Mouse (Mus musculus) hindbrain, postnatal 0 days (tissue): ENCODE data around the gene Iars2. TPM values are rescaled to one million over a fixed set of nuclear protein-coding genes. Genes with fewer than 3 reads are reported as not detected.

Source experiments
- ATAC-seq: fragments of 200-750 bp; cut with Nextera tagmentation; 2 replicates; pipeline ENCODE4 v1.8.0; 2017; ENCODE audit warnings: mild to moderate bottlenecking, moderate TSS enrichment, moderate library complexity
- DNase-seq: peaks from one replicate; pipeline ENCODE4 v3.0.0-alpha.2; 2015; ENCODE audit warnings: low spot score
- H3K27ac ChIP-seq: fragments of 300-500 bp; sonication (generic); 2 replicates; pipeline ENCODE4 v1.5.1; 2014; ENCODE audit warnings: mild to moderate bottlenecking
- H3K27me3 ChIP-seq: fragments of 300-500 bp; sonication (generic); 2 replicates; pipeline ENCODE4 v1.6.1; 2014; ENCODE audit warnings: low read length, mixed read lengths; ENCODE audit not compliant: insufficient read depth
- H3K36me3 ChIP-seq: fragments of 300-500 bp; sonication (generic); 2 replicates; pipeline ENCODE4 v1.6.1; 2014; ENCODE audit warnings: low read length, mixed read lengths; ENCODE audit not compliant: insufficient read depth
- H3K4me1 ChIP-seq: fragments of 300-500 bp; sonication (generic); 2 replicates; pipeline ENCODE4 v1.6.1; 2014; ENCODE audit warnings: antibody characterized with exemption, low read length, mixed read lengths; ENCODE audit not compliant: insufficient read depth
- H3K4me2 ChIP-seq: fragments of 300-500 bp; sonication (generic); 2 replicates; pipeline ENCODE4 v1.6.1; 2014; ENCODE audit warnings: low read depth, mild to moderate bottlenecking, low read length, moderate library complexity, mixed read lengths
- H3K4me3 ChIP-seq: fragments of 300-500 bp; sonication (generic); 2 replicates; pipeline ENCODE4 v1.5.1; 2014; ENCODE audit warnings: low read length
- H3K9ac ChIP-seq: fragments of 300-500 bp; sonication (generic); replicated peaks from 2 replicates; pipeline ENCODE4 v1.6.1; 2014; ENCODE audit warnings: mild to moderate bottlenecking, low read length, moderate library complexity, mixed read lengths
- H3K9me3 ChIP-seq: fragments of 300-500 bp; sonication (generic); 2 replicates; pipeline ENCODE4 v1.6.1; 2016; ENCODE audit warnings: low read length, mixed read lengths
- CTCF ChIP-seq: IDR thresholded peaks from 2 replicates; pipeline ENCODE4 v1.5.1; 2016; ENCODE audit warnings: antibody characterized with exemption, control low read depth, low read depth
- WGBS: fragments of 180-500 bp; shearing (Covaris S2); extraction: QIAGEN DNeasy Blood & Tissue Kit; methylation state at CpG from one replicate; pipeline ENCODE4 v1.1.7; 2014; 5-methylcytosine and 5-hydroxymethylcytosine counted together
- polyA plus RNA-seq: library from polyadenylated mRNA; unstranded; fragments of >200 nt; fragmentation: Nextera tagmentation; extraction: Ambion mirVana; gene quantifications from 2 replicates; pipeline ENCODE4 v1.2.1, GENCODE M21; 2015
- total RNA-seq: library from RNA; depleted of rRNA; stranded (reverse); fragments of >200 nt; gene quantifications from 2 replicates; pipeline ENCODE4 v1.2.3, GENCODE M21; 2014

Gene Iars2
- total and polyA plus RNA-seq, 2 experiments from 2014 or later = 18.8 to 39.0 TPM

GRCm38 (mm10) chr1:185285171-185285570 lies 44.0 kb downstream of the Iars2 start:
- H3K27ac ChIP-seq = no peak overlapping the region
- peak; percentile 68 for ATAC-seq

GRCm38 (mm10) chr1:185284740-185285139 lies 44.5 kb downstream of the Iars2 start:
- H3K36me3 ChIP-seq = peaks cover 57% of the 10 kb centered on the region
- ATAC-seq = peak; percentile 55
- no peak for TF ChIP-seq CTCF

More at GRCm38 (mm10) chr1:185285171-185285570, 44.0 kb downstream of the Iars2 start:
- 54% methylated on average over 4 of the region's 4 CpGs for WGBS
- no peak overlapping the region for H3K4me2 ChIP-seq
- DNase-seq = peak; percentile 79
- no peak overlapping the region for H3K9ac ChIP-seq
- TF ChIP-seq CTCF = peak; percentile 21; the same call in 1 of the 2 replicates
- no peaks in the 10 kb centered on the region for H3K9me3 ChIP-seq
- H3K4me1 ChIP-seq = no peaks in the 10 kb centered on the region
- no peaks in the 10 kb centered on the region for H3K27me3 ChIP-seq
- no peak overlapping the region for H3K4me3 ChIP-seq
- H3K36me3 ChIP-seq = peaks cover 53% of the 10 kb centered on the region

GRCm38 (mm10) chr1:185283247-185283646 lies 45.9 kb downstream of the Iars2 start:
- no peak for TF ChIP-seq CTCF
- H3K36me3 ChIP-seq = peaks cover 72% of the 10 kb centered on the region

More at GRCm38 (mm10) chr1:185284740-185285139, 44.5 kb downstream of the Iars2 start:
- Histone ChIP-seq H3K4me1 (no peaks in the 10 kb centered on the region), H3K9me3 (no peaks in the 10 kb centered on the region), H3K4me3 (no peak overlapping the region), H3K9ac (no peak overlapping the region), H3K27me3 (no peaks in the 10 kb centered on the region), H3K27ac (no peak overlapping the region), H3K4me2 (no peak overlapping the region)
- DNase-seq = peak; percentile 86
- 41% methylated on average over 4 of the region's 4 CpGs for WGBS

GRCm38 (mm10) chr1:185282846-185283245 lies 46.4 kb downstream of the Iars2 start:
- H3K9me3 ChIP-seq = no peaks in the 10 kb centered on the region
- H3K36me3 ChIP-seq = peaks cover 73% of the 10 kb centered on the region
- DNase-seq = no peak

More at GRCm38 (mm10) chr1:185283247-185283646, 45.9 kb downstream of the Iars2 start:
- 87% methylated on average over 15 of the region's 15 CpGs for WGBS
- ATAC-seq = no peak
- Histone ChIP-seq H3K4me3 (no peak overlapping the region), H3K9ac (no peak overlapping the region), H3K27ac (no peak overlapping the region), H3K27me3 (no peaks in the 10 kb centered on the region), H3K4me1 (no peaks in the 10 kb centered on the region), H3K4me2 (no peak overlapping the region), H3K9me3 (no peaks in the 10 kb centered on the region)
- no peak for DNase-seq

GRCm38 (mm10) chr1:185280616-185281015 lies 48.6 kb downstream of the Iars2 start:
- DNase-seq (no peak), ATAC-seq (no peak)
- H3K27ac ChIP-seq = no peak overlapping the region
- no peaks in the 10 kb centered on the region for H3K27me3 ChIP-seq
- H3K36me3 ChIP-seq = peaks cover 73% of the 10 kb centered on the region
- no peaks in the 10 kb centered on the region for H3K9me3 ChIP-seq
- WGBS = 91% methylated on average over 4 of the region's 4 CpGs
- no peak for TF ChIP-seq CTCF
- no peak overlapping the region for H3K4me3 ChIP-seq
- H3K4me2 ChIP-seq = no peak overlapping the region
- H3K4me1 ChIP-seq = no peaks in the 10 kb centered on the region
- H3K9ac ChIP-seq = no peak overlapping the region

More at GRCm38 (mm10) chr1:185282846-185283245, 46.4 kb downstream of the Iars2 start:
- Histone ChIP-seq H3K4me3 (no peak overlapping the region), H3K4me2 (no peak overlapping the region), H3K27me3 (no peaks in the 10 kb centered on the region), H3K9ac (no peak overlapping the region), H3K4me1 (no peaks in the 10 kb centered on the region), H3K27ac (no peak overlapping the region)
- WGBS = 85% methylated on average over 11 of the region's 11 CpGs
- ATAC-seq = no peak
- no peak for TF ChIP-seq CTCF

- H3K36me3 ChIP-seq = peaks cover 81% of the 10 kb centered on the region
- ATAC-seq = no peak
- 87% methylated on average over 9 of the region's 9 CpGs for WGBS
- DNase-seq = no peak
- no peaks in the 10 kb centered on the region for H3K4me1 ChIP-seq
- H3K9ac ChIP-seq = no peak overlapping the region
- H3K27ac ChIP-seq = no peak overlapping the region
- no peak overlapping the region for H3K4me2 ChIP-seq
- H3K27me3 ChIP-seq = no peaks in the 10 kb centered on the region
- no peaks in the 10 kb centered on the region for H3K9me3 ChIP-seq
- H3K4me3 ChIP-seq = no peak overlapping the region
- TF ChIP-seq CTCF = no peak
These were observed 49.9 kb downstream of the Iars2 start for GRCm38 (mm10) chr1:185279288-185279687.

- no peak overlapping the region for H3K9ac ChIP-seq
- H3K27me3 ChIP-seq = no peaks in the 10 kb centered on the region
- peaks cover 76% of the 10 kb centered on the region for H3K36me3 ChIP-seq
- H3K4me1 ChIP-seq = no peaks in the 10 kb centered on the region
- TF ChIP-seq CTCF = no peak
- WGBS = 85% methylated on average over 11 of the region's 11 CpGs
- H3K9me3 ChIP-seq = no peaks in the 10 kb centered on the region
- ATAC-seq (no peak), DNase-seq (no peak)
- H3K4me3 ChIP-seq = no peak overlapping the region
- no peak overlapping the region for H3K27ac ChIP-seq
- no peak overlapping the region for H3K4me2 ChIP-seq
These were observed 52.2 kb downstream of the Iars2 start for GRCm38 (mm10) chr1:185277022-185277421.
